Mouse (Mus musculus) stomach, embryonic 15.5 days (tissue): ENCODE measurements around the gene Notch1. TPM values are rescaled to one million over a fixed set of nuclear protein-coding genes. Genes with fewer than 3 reads are reported as not detected.

Experiments
- ATAC-seq: fragments of 200-750 bp; cut with Nextera tagmentation; 2 replicates; pipeline ENCODE4 v1.8.0; 2017; ENCODE audit warnings: low read depth, moderate number of reproducible peaks, moderate TSS enrichment; ENCODE audit not compliant: insufficient read depth, low FRiP score
- H3K27ac ChIP-seq: fragments of 300-500 bp; sonication (generic); 2 replicates; pipeline ENCODE4 v1.5.1; 2015; ENCODE audit warnings: mild to moderate bottlenecking, inconsistent platforms
- H3K27me3 ChIP-seq: fragments of 300-500 bp; sonication (generic); replicated peaks from 2 replicates; pipeline ENCODE4 v1.6.1; 2015; ENCODE audit warnings: inconsistent platforms
- H3K36me3 ChIP-seq: fragments of 300-500 bp; sonication (generic); 2 replicates; pipeline ENCODE4 v1.6.1; 2015; ENCODE audit warnings: inconsistent platforms
- H3K4me1 ChIP-seq: fragments of 300-500 bp; sonication (generic); 2 replicates; pipeline ENCODE4 v1.6.1; 2015; ENCODE audit warnings: inconsistent platforms
- H3K4me2 ChIP-seq: fragments of 300-500 bp; sonication (generic); 2 replicates; pipeline ENCODE4 v1.6.1; 2015; ENCODE audit warnings: mild to moderate bottlenecking, inconsistent platforms
- H3K4me3 ChIP-seq: fragments of 300-500 bp; sonication (generic); replicated peaks from 2 replicates; pipeline ENCODE4 v1.5.1; 2015; ENCODE audit warnings: inconsistent platforms
- H3K9ac ChIP-seq: fragments of 300-500 bp; sonication (generic); 2 replicates; pipeline ENCODE4 v1.6.1; 2015; ENCODE audit warnings: inconsistent platforms
- H3K9me3 ChIP-seq: fragments of 300-500 bp; sonication (generic); 2 replicates; pipeline ENCODE4 v1.6.1; 2016; ENCODE audit warnings: inconsistent platforms
- WGBS: fragments of 180-500 bp; shearing (Covaris S2); methylation state at CpG from one replicate; pipeline ENCODE4 v1.1.7; 2015; 5-methylcytosine and 5-hydroxymethylcytosine counted together
- polyA plus RNA-seq: library from polyadenylated mRNA; unstranded; fragments of >200 nt; fragmentation: Nextera tagmentation; extraction: Ambion mirVana; gene quantifications from 2 replicates; pipeline ENCODE4 v1.2.1, GENCODE M21; 2015

Gene Notch1
- polyA plus RNA-seq, 1 experiment from 2014 or later: 16.1 TPM

DNA sequence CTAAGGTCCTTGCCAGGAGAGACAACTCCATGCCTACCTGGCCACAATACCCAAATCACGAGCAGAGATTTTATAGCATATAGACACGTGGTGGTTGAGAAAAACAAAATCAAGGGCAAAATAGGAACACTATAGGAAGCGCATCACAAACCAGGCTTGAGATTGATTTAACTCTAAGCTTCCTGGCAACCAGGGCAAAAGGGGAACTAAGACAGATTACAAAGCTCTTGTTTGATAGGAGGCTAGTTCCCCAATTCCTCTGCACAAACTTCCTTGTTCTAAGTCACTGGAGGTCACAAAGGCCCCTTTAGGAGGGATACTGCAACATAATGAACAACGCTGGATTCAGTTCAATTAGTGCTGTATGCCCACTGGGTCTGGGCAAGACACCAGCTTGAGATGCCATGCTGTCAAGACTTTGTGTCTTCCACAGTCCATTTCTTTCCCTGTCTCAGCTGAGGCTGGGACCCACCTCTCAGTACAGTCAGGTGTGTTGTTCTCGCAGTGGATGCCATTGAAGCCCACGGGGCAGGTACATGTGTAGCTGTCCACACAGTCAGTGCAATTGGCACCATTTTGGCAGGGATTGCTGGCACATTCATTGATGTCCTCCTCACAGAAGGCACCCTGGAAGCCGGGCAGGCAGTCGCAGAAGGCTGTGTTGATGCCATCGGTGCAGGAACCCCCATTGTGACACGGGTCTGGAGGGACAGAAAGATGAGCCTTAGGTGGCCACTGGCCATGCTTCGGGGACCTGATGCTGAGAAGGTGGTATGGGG, 44.0 kb downstream of the Notch1 start:
- WGBS: 88% methylated on average over 11 of the region's 11 CpGs
- ATAC-seq: no peak
- H3K4me3 ChIP-seq: no peak overlapping the region
- no peak overlapping the region for H3K9ac ChIP-seq
- H3K4me2 ChIP-seq: no peak overlapping the region
- H3K27me3 ChIP-seq: no peaks in the 10 kb centered on the region
- H3K9me3 ChIP-seq: no peaks in the 10 kb centered on the region
- peaks cover 77% of the 10 kb centered on the region for H3K36me3 ChIP-seq
- no peaks in the 10 kb centered on the region for H3K4me1 ChIP-seq
- no peak overlapping the region for H3K27ac ChIP-seq

DNA sequence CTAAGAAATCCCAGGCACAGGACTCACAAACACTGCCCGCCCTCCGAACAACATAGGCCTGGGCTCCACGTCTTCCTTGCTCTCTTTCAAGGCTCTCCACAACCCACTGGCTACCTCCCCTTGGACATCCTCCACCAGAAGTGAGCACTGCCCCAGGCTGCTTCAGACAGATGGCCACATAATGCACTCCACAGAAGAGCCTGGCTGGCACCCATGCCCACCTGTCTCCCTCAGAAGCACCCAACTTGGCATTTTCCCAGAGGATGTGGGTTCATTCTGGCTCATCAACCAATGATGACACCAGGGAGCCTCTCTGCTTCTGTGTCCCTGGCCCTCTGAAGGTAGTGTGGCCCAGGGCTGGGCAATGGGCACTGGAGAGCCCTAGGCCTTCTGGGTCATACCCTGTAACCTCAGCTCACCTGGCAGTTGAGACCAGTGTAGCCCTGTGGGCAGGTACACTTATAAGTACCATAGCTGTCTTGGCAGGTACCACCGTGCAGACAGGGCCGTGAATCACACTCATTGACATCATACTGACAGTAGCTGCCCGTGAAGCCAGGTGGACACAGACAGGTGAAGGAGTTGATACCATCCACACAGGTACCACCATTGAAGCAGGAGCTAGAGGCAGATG, 44.7 kb downstream of the Notch1 start:
- Histone ChIP-seq H3K27ac (no peak overlapping the region), H3K9ac (no peak overlapping the region), H3K4me2 (no peak overlapping the region), H3K27me3 (no peaks in the 10 kb centered on the region), H3K36me3 (peaks cover 77% of the 10 kb centered on the region), H3K9me3 (no peaks in the 10 kb centered on the region), H3K4me1 (no peaks in the 10 kb centered on the region), H3K4me3 (no peak overlapping the region)
- ATAC-seq: no peak
- WGBS: 86% methylated on average over 6 of the region's 6 CpGs

DNA sequence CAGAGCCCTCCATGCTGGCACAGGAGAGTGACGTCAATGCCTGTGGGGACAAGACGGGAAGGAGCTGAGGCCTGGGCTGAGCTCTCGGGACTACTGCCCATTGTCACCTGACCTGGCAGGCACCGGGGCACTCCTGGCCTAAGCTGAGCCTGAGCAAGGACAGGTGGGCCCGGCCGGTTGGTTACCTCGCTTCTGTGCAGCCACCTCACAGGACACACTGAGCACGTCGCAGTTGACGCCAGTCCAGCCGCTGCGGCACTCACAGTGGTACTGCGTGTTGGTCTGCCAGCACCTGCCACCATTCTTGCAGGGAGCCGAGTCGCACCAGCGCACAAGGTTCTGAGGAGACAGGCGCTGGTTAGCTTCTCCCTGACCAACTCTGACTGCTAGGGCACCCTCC, 45.5 kb downstream of the Notch1 start:
- Histone ChIP-seq H3K27ac (no peak overlapping the region), H3K4me2 (no peak overlapping the region), H3K27me3 (no peaks in the 10 kb centered on the region), H3K9me3 (no peaks in the 10 kb centered on the region), H3K4me1 (no peaks in the 10 kb centered on the region), H3K36me3 (peaks cover 77% of the 10 kb centered on the region), H3K9ac (no peak overlapping the region), H3K4me3 (no peak overlapping the region)
- WGBS: 90% methylated on average over 17 of the region's 17 CpGs
- ATAC-seq: no peak

DNA sequence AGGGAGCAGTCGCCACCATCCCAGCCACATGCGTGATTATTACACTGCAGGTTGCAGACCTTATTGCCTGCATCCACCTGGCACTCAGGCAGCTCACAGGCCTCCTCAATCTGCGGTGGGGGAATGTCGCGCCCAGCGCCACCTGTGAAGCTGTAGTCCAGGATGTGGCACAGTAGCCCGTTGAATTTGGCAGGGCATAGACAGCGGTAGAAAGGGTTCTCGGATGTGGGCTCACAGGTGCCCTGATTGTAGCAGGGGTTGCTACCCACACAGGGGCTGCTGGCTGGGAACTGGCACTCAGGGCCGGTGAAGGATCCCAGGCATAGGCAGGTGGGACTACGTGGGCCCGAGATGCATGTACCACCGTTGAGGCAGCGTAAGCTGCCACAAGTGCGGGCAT, 48.1 kb downstream of the Notch1 start:
- no peak overlapping the region for H3K9ac ChIP-seq
- no peak overlapping the region for H3K4me2 ChIP-seq
- H3K27ac ChIP-seq: no peak overlapping the region
- H3K36me3 ChIP-seq: peaks cover 89% of the 10 kb centered on the region
- no peaks in the 10 kb centered on the region for H3K9me3 ChIP-seq
- 95% methylated on average over 15 of the region's 15 CpGs for WGBS
- no peak for ATAC-seq
- H3K27me3 ChIP-seq: no peaks in the 10 kb centered on the region
- no peaks in the 10 kb centered on the region for H3K4me1 ChIP-seq
- H3K4me3 ChIP-seq: no peak overlapping the region

DNA sequence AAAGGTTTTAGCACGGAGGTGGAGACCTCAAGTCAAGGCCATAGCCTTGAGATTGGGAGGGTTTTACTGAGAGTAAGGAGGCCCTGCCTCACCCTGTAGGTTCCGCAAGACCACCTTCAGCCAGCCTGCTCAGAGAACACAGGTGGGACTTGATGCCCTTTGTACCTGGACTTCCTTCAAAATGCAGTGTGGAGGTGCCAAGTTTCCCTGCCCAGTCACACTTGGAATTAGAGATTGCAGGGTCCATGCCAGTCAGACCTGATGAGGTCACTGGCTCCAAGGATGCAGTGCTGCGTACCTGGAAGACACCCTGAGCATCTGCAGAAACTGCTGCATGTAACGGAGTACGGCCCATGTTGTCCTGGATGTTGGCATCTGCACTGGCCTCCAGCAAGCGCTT, 53.1 kb downstream of the Notch1 start:
- Histone ChIP-seq H3K36me3 (peaks cover 81% of the 10 kb centered on the region), H3K4me3 (no peak overlapping the region), H3K4me1 (peaks cover 18% of the 10 kb centered on the region), H3K27ac (no peak overlapping the region), H3K9ac (no peak overlapping the region), H3K27me3 (no peaks in the 10 kb centered on the region), H3K4me2 (no peak overlapping the region), H3K9me3 (no peaks in the 10 kb centered on the region)
- ATAC-seq: no peak
- WGBS: 89% methylated on average over 6 of the region's 6 CpGs

DNA sequence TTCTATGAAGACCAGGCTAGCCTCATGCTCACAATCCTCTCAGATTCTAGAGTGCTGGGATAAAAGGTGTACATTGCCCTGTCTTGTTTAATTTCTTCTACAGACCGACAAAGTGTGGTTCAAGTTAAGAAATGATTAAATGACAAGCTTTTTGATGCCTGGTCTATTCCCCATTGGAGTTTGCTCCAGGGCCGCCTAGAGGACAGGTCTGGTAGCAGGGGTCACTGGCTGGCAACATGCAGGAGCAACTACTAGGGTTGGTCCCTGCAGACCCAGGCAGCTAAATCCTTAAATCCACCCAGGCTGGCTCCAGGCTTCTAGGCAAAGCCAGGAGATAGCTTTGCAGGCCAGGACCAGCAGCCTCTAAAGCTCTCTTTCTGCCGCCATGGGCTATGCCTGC, 53.5 kb downstream of the Notch1 start:
- H3K27ac ChIP-seq: no peak overlapping the region
- no peak overlapping the region for H3K4me3 ChIP-seq
- peaks cover 20% of the 10 kb centered on the region for H3K4me1 ChIP-seq
- H3K4me2 ChIP-seq: no peak overlapping the region
- H3K36me3 ChIP-seq: peaks cover 76% of the 10 kb centered on the region
- H3K9me3 ChIP-seq: no peaks in the 10 kb centered on the region
- H3K9ac ChIP-seq: no peak overlapping the region
- no peaks in the 10 kb centered on the region for H3K27me3 ChIP-seq
- ATAC-seq: no peak
- WGBS: 78% methylated on average over 3 of the region's 3 CpGs

DNA sequence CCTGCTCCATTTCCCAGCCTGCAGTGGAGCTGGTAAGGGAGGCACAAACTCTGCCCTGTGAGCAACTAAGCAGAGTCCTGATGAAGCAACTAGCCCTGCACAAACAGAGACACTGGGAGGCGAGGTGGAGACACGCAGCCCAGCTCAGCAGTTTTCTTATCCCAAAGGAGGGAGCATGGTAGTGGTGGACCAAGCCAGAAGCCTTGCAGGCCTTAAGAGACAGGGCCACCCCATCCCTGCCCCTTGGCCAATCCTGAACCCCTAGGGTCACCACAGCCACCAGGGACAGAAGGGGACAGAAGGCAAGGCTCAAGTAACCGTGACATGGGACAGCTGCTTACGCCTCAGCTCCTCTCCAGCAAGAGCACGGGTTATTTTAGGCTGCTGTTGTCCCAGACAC, 54.8 kb downstream of the Notch1 start:
- Histone ChIP-seq H3K4me1 (peaks cover 20% of the 10 kb centered on the region), H3K9ac (no peak overlapping the region), H3K27me3 (no peaks in the 10 kb centered on the region), H3K4me3 (no peak overlapping the region), H3K27ac (no peak overlapping the region), H3K9me3 (no peaks in the 10 kb centered on the region), H3K4me2 (no peak overlapping the region), H3K36me3 (peaks cover 65% of the 10 kb centered on the region)
- WGBS: 84% methylated on average over 5 of the region's 5 CpGs
- ATAC-seq: no peak

DNA sequence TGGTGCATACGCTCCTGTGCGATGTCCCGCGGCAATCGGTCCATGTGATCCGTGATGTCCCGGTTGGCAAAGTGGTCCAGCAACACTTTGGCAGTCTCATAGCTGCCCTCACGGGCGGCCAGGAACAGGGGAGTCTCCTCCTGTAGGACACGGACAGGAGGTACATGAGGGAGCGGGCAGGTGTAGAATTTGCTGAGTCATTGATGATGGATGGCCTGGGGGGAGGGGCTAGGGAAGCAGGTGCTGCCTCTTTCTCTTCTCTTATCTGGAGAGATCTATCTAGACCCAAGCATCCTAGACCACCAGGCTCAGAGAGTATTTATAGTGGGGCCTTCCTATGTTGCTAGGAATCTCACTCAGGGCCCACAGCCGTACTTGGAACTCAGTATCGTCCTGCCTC, 55.6 kb downstream of the Notch1 start:
- no peak overlapping the region for H3K4me3 ChIP-seq
- H3K9ac ChIP-seq: no peak overlapping the region
- H3K4me2 ChIP-seq: no peak overlapping the region
- 84% methylated on average over 13 of the region's 13 CpGs for WGBS
- H3K36me3 ChIP-seq: peaks cover 59% of the 10 kb centered on the region
- no peaks in the 10 kb centered on the region for H3K27me3 ChIP-seq
- no peaks in the 10 kb centered on the region for H3K9me3 ChIP-seq
- H3K27ac ChIP-seq: no peak overlapping the region
- peaks cover 20% of the 10 kb centered on the region for H3K4me1 ChIP-seq
- no peak for ATAC-seq

DNA sequence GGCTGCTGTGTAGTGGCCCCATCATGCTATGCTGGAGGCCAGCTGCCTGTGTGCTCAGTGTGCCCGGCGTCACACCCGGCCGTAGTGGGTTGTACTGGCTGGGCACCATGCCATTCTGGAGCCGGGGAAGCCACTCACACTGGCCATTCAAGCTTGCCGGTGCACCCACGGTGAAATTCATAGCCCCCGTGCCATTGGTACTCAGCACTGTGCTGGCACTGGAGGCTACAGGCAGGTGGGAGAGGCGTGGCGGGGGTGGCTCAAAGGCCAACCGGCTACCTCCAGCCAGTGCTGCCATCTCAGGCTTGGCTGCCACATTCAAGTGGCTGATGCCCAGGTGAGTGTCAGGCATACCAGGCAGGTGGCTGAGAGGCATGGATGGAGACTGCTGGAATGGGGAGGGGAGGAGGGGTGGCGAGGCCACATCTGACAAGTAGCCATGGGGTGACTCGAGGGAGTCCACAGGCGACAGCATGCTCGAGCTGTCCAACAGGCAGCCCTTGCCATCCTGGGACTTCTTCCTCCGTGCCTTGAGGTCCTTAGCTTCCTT, 56.3 kb downstream of the Notch1 start:
- peaks cover 55% of the 10 kb centered on the region for H3K36me3 ChIP-seq

DNA sequence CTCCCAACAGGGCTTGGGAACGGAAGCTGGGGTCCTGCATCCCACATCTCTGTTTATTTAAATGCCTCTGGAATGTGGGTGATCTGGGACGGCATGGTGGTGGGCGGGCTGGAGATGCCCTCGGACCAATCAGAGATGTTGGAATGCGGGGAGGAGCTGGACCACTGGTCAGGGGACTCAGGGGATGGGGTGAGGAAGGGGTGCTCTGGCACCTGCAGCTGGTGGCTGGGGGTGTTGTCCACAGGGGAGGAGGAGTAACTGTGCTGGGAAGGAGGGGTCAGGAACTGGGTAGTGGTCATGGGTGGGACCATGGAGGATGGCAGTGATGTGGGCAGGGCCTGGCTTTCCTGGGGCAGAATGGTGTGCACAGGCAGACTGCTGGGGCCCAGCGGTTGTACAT, 57.0 kb downstream of the Notch1 start:
- H3K4me3 ChIP-seq: no peak overlapping the region
- H3K27ac ChIP-seq: peak overlapping the region; percentile 51
- H3K36me3 ChIP-seq: peaks cover 48% of the 10 kb centered on the region
- H3K4me2 ChIP-seq: no peak overlapping the region
- H3K27me3 ChIP-seq: no peaks in the 10 kb centered on the region
- ATAC-seq: 0 out of 2 replicates have a peak, but pooled peaks have one; percentile 17
- H3K4me1 ChIP-seq: peaks cover 20% of the 10 kb centered on the region
- H3K9me3 ChIP-seq: no peaks in the 10 kb centered on the region
- 35% methylated on average over 6 of the region's 6 CpGs for WGBS
- no peak overlapping the region for H3K9ac ChIP-seq

More for the DNA sequence above, 56.3 kb downstream of the Notch1 start:
- no peak overlapping the region for H3K4me3 ChIP-seq
- no peak overlapping the region for H3K9ac ChIP-seq
- WGBS: 87% methylated on average over 16 of the region's 16 CpGs
- no peak for ATAC-seq
- peaks cover 20% of the 10 kb centered on the region for H3K4me1 ChIP-seq
- H3K27me3 ChIP-seq: no peaks in the 10 kb centered on the region
- H3K27ac ChIP-seq: no peak overlapping the region
- H3K4me2 ChIP-seq: no peak overlapping the region
- H3K9me3 ChIP-seq: no peaks in the 10 kb centered on the region

DNA sequence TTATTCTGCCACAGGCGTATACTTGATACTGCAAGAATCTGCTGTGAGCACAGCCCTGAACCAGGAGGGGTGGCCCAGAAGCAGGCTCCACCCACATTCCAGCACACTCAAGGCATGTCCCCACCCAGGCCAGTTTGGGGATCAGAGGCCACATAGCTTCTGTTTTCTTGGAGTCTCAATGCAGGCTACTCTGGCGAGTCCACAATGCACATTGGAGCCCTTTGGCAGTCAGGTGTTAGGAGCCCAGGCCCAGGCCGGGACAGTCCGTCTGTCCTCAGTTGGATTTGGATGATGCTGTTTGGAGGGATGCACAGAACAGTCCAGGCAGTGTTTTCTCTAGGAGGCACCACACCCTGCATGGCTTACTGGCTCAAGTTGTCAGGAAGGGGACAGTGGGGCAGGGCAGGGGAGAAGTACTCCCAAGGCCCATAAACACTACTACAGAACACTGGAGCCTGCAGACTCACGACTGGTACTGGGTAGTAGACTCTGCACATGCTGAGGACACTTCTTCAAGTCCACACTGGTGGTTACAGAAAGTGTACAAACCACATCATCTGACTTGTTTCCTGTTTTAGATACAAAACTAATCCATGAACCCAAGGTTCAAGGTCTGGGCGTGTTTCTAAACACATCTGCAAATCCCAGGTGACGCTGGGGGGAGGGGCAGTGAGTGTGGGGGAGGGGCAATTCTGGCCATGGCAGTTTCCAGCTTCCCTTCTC, 57.9 kb downstream of the Notch1 start:
- Histone ChIP-seq H3K4me3 (no peak overlapping the region), H3K4me1 (peaks cover 20% of the 10 kb centered on the region), H3K36me3 (peaks cover 39% of the 10 kb centered on the region)

More for the DNA sequence above, 57.9 kb downstream of the Notch1 start:
- H3K27me3 ChIP-seq: no peaks in the 10 kb centered on the region
- peak overlapping the region; percentile 66 for H3K27ac ChIP-seq
- H3K9me3 ChIP-seq: no peaks in the 10 kb centered on the region
- no peak overlapping the region for H3K9ac ChIP-seq
- peak; percentile 71 for ATAC-seq
- no peak overlapping the region for H3K4me2 ChIP-seq
- 29% methylated on average over 7 of the region's 7 CpGs for WGBS
